Mouse (Mus musculus) T-cell, adult 2 months (primary cell): ENCODE measurements around the gene Siva1.

Source experiments
- DNase-seq: peaks from one replicate; pipeline ENCODE4 v3.0.0; 2022; ENCODE audit warnings: low spot score

Gene Siva1

GRCm38 (mm10) chr12:112659109-112659508, 14.6 kb downstream of the Siva1 start:
- DNase-seq = peak; percentile 44

- DNase-seq = no peak
Observed at GRCm38 (mm10) chr12:112660576-112661326, 16.3 kb downstream of the Siva1 start.

DNA sequence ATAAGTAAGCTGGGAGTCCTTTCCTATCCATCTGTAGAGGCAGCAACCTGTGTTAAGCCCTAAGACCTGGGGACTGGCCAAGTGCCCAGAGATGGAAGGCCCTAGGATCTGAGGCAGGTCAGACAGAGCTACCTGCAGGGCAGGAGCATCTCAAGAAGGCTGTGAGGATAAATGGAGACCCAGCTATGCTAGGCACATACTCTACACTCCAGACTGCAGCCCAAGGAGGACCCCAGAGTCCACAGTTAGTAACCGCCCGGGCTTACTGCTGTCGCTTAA, 16.8 kb downstream of the Siva1 start:
- no peak for DNase-seq

DNA sequence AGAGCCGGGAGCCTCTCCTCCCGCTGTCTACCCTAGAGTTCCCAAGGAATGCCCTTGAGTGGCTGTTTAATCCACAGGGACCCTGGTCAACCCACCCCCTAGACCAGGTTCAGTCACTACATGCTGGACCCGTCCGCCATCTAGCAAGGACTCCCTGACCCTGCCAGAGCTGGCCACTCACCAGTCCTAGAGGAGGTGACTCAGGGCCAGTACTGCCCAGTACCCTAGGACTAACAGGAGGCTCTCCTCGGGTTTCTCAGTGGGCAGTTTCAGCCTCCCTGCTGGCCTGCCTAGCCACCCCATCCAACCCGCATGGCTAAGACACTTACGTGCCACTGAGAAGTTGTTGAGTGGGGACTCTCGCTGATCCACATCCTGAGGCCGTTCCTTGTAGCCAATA, 17.4 kb downstream of the Siva1 start:
- no peak for DNase-seq

- DNase-seq = no peak
Observed at GRCm38 (mm10) chr12:112663303-112663702, 18.8 kb downstream of the Siva1 start.

DNA sequence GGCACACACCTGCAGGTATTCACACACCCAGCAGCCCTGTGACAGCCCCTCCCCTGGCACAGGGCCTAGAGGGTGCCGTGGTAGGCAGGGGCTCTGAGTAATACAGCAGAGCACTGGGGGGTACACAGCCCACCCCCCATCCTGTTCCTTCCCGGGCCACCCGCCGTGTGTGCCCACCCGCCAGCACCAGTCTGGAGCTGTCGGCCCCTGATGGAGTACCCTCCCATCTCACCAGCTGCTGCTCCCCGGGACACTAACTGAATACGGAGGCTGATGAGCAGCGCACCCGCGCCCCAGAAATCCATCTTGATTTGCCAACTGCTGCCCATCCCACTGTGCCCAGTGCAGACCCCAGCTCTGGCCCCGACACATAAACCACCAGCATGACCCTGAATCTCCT, 19.2 kb downstream of the Siva1 start:
- no peak for DNase-seq

- no peak for DNase-seq
Observed at GRCm38 (mm10) chr12:112664124-112664523, 19.6 kb downstream of the Siva1 start.

- DNase-seq = no peak
Observed at GRCm38 (mm10) chr12:112664656-112665055, 20.2 kb downstream of the Siva1 start.

- no peak for DNase-seq
Observed at GRCm38 (mm10) chr12:112665445-112665844, 21.0 kb downstream of the Siva1 start.

DNA sequence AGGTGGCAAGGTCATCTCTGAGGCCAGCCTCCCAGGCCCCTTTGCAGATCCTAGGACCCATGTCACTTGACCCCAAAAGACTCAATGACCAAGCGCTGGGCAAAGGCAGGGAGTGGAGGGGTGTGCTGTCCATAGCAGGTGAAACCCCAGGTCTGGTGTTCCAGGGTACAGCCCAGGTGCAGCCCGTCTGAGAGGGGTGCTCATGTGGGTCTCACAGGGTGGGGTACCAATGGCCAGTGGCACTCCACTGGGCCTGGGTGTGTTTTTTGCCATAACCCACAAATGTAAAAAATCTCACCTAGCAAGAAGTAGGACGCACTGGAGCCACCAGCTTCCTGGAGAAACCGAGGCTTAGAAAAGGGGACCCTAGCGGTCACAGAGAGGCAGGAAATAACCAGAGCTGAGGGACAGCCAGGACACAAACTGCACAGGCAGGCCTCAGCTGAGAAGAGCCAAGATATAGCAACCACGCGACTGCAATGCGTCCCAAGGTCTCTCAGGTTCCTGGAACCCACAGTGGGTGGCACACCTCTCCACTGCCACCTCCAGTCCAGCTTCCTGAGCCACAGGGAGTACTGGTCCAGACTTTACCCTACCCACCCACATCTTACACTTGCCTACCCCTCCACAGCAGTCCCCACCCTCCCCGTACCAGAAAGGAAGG, 21.5 kb downstream of the Siva1 start:
- no peak for DNase-seq

- DNase-seq = no peak
Observed at GRCm38 (mm10) chr12:112667619-112668297, 23.3 kb downstream of the Siva1 start.

GRCm38 (mm10) chr12:112670718-112671393, 26.4 kb downstream of the Siva1 start:
- DNase-seq = no peak

DNA sequence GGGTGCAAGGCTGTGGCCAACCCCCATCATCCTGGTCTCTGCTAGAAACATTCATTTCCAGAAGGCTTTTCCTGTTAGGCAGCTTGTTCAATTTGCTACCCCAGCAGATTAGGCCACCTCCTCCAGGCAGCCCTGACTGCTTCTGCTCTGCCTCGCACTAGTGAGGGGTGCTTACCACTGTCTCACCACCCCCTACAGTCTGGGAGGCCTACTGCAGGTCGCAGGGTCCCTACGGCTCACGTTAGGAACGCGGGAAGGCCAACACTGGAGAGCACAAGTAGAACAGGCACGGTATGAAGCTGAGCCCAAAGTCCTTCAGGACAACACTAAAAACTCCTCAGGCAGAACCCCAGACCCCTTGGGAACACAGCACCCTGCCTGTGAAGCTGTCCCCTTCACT, 27.4 kb downstream of the Siva1 start:
- no peak for DNase-seq

- DNase-seq = peak; percentile 43
Observed at GRCm38 (mm10) chr12:112672744-112673575, 28.5 kb downstream of the Siva1 start.

DNA sequence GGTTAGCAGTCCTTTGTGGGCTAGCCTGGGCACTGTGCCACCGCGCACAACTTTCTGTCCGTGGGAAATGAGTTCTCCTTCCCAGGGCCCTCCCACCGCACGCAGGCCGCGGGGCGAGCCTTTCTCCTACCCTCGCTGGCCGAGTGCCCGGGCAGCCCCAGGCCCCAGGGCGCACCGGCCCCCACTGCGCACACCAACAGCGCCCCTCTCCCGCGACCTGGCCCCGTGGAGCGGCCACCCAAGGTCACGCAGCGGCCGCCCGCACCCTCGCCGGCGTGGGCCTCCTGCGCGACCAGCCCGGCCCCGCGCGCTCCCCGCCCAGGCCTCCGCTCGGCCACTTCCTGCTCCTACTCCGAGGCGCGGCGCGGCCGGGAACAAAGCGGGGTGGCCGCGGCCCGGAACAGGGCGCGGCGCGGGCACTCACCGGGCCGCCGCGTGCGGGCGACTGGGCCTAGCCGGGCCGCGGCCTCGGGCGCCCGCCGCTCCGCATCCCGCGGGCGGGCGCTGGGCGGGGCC, 29.2 kb downstream of the Siva1 start:
- peak; percentile 17 for DNase-seq

GRCm38 (mm10) chr12:112674132-112675011, 29.9 kb downstream of the Siva1 start, which contains the start of gene Akt1:
Gene Akt1, minus strand, starts transcription at chr12:112674884.
- DNase-seq = peak; percentile 32

DNA sequence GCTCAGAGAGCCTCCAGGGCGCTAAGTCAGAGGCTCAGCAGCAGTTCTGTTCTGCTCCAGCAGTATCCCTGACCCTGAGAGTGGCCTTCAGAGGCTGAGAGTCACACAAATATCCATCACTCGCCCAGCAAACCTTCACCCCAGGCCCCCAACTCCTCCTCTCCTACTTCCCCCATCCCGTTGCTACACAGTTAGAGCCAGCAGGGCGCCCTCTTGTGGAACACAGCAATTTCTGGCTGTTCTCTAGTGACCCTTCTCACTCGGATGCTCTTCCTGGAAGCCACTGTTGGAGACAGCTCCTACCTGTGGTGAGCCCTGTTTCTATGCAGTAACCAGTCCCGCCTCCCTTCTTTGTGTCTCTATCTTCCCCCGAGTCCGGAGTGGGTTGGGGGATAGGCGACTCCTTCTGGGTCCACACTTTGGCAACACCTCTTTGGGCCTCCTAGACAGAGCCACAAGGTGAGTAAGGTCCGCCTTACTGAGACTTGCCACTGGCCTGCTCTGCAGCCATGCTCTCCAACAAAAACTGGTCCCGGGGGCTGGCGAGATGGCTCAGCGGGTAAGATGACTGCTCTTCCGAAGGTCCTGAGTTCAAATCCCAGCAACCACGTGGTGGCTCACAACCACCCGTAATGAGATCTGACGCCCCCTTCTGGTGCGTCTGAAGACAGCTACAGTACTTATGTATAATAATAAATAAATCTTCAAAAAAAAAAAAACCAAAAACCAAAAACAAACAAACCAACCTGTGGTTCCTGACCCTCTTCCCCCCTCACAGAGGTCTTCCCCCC, 31.0 kb downstream of the Siva1 start:
- DNase-seq = peak; percentile 85

- DNase-seq = no peak
Observed at GRCm38 (mm10) chr12:112677076-112677475, 32.6 kb downstream of the Siva1 start.

DNA sequence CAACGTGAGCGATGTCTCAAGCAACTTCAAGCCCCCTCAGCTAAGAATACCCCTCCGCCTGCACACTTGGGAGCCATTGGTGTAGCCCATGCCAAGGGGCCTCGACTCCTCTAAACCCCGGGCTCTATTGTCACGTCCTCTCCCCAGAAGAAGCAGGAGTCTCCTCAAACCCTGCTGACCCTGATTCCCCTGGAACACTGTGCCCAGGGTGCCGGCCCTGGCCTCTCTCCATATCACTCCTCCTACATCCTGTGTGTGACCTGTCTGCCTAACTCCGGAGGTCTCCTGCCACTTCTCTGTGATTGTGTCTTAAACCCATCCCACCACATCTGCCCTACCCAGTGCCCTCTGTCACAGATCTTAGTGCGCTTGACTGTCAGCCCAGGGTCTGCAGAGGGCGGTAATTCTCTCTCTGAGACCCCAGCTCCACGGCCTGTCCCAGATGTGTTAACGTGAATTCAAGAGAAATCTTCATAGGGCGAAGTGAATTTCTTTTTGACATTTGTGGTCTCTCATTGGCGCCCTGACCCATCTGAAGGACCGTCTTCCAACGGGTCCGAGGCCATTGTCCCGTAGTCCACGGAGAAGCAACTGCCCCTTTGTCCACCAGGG, 33.6 kb downstream of the Siva1 start:
- DNase-seq = no peak
